Mouse (Mus musculus): ENCODE measurements at regions not wholly inside any gene's neighbourhood (a gene's known extent, or its start where the extent isn't known, plus 50 kb on each side); places are given as distances from the start of the nearest gene placed in this dataset.

- H3K27ac ChIP-seq (ENCODE audit: insufficient read depth, low read length), result no peak overlapping the region
- TF ChIP-seq POLR2A (IDR thresholded peaks at IDR 0.05; ENCODE audit: low read depth, low read length), result no peak
- TF ChIP-seq CTCF (IDR thresholded peaks at IDR 0.05; ENCODE audit: borderline replicate concordance, insufficient read depth, low read length), result no peak
- no peak overlapping the region for H3K4me3 ChIP-seq (ENCODE audit: insufficient read depth, low read length)
- no peaks in the 10 kb centered on the region for H3K4me1 ChIP-seq (ENCODE audit: control insufficient read depth, insufficient read depth, low read length)
Observed at GRCm38 (mm10) chr12:39741051-39741847, 296.6 kb downstream of the Arl4a start.

- H3K27ac ChIP-seq (ENCODE audit: insufficient read depth, low read length), result no peak overlapping the region
- TF ChIP-seq POLR2A (IDR thresholded peaks at IDR 0.05; ENCODE audit: low read depth, low read length) (no peak), CTCF (IDR thresholded peaks at IDR 0.05; ENCODE audit: borderline replicate concordance, insufficient read depth, low read length) (no peak)
Observed at GRCm38 (mm10) chr12:39736966-39737365, 300.9 kb downstream of the Arl4a start.

GRCm38 (mm10) chr12:39736097-39736920 lies 301.5 kb downstream of the Arl4a start:
- Histone ChIP-seq H3K27ac (ENCODE audit: insufficient read depth, low read length) (no peak overlapping the region), H3K4me3 (ENCODE audit: insufficient read depth, low read length) (no peak overlapping the region), H3K4me1 (ENCODE audit: control insufficient read depth, insufficient read depth, low read length) (no peaks in the 10 kb centered on the region)
- TF ChIP-seq CTCF (IDR thresholded peaks at IDR 0.05; ENCODE audit: borderline replicate concordance, insufficient read depth, low read length) (no peak), POLR2A (IDR thresholded peaks at IDR 0.05; ENCODE audit: low read depth, low read length) (no peak)

More at GRCm38 (mm10) chr12:39736966-39737365, 300.9 kb downstream of the Arl4a start:
- H3K4me1 ChIP-seq (ENCODE audit: control insufficient read depth, insufficient read depth, low read length), result no peaks in the 10 kb centered on the region
- H3K4me3 ChIP-seq (ENCODE audit: insufficient read depth, low read length), result no peak overlapping the region

- TF ChIP-seq CTCF (IDR thresholded peaks at IDR 0.05; ENCODE audit: borderline replicate concordance, insufficient read depth, low read length), result no peak
- TF ChIP-seq POLR2A (IDR thresholded peaks at IDR 0.05; ENCODE audit: low read depth, low read length), result no peak
- Histone ChIP-seq H3K4me1 (ENCODE audit: control insufficient read depth, insufficient read depth, low read length) (no peaks in the 10 kb centered on the region), H3K4me3 (ENCODE audit: insufficient read depth, low read length) (no peak overlapping the region), H3K27ac (ENCODE audit: insufficient read depth, low read length) (no peak overlapping the region)
Observed at GRCm38 (mm10) chr12:39734176-39734575, 303.6 kb downstream of the Arl4a start.

- H3K4me3 ChIP-seq (ENCODE audit: insufficient read depth, low read length), result no peak overlapping the region
- no peak overlapping the region for H3K27ac ChIP-seq (ENCODE audit: insufficient read depth, low read length)
- no peaks in the 10 kb centered on the region for H3K4me1 ChIP-seq (ENCODE audit: control insufficient read depth, insufficient read depth, low read length)
- no peak for TF ChIP-seq POLR2A (IDR thresholded peaks at IDR 0.05; ENCODE audit: low read depth, low read length)
- no peak for TF ChIP-seq CTCF (IDR thresholded peaks at IDR 0.05; ENCODE audit: borderline replicate concordance, insufficient read depth, low read length)
Observed at GRCm38 (mm10) chr12:39731177-39731576, 306.6 kb downstream of the Arl4a start.

- Histone ChIP-seq H3K4me1 (ENCODE audit: control insufficient read depth, insufficient read depth, low read length) (peaks cover 9% of the 10 kb centered on the region; the same call in 1 of the 2 replicates), H3K4me3 (ENCODE audit: insufficient read depth, low read length) (no peak overlapping the region), H3K27ac (ENCODE audit: insufficient read depth, low read length) (no peak overlapping the region)
- TF ChIP-seq CTCF (IDR thresholded peaks at IDR 0.05; ENCODE audit: borderline replicate concordance, insufficient read depth, low read length) (no peak), POLR2A (IDR thresholded peaks at IDR 0.05; ENCODE audit: low read depth, low read length) (no peak)
Observed at GRCm38 (mm10) chr12:39729255-39729654, 308.6 kb downstream of the Arl4a start.

GRCm38 (mm10) chr12:39724172-39724571 lies 313.7 kb downstream of the Arl4a start:
- Histone ChIP-seq H3K27ac (ENCODE audit: insufficient read depth, low read length) (no peak overlapping the region), H3K4me3 (ENCODE audit: insufficient read depth, low read length) (no peak overlapping the region), H3K4me1 (ENCODE audit: control insufficient read depth, insufficient read depth, low read length) (peaks cover 9% of the 10 kb centered on the region; the same call in 1 of the 2 replicates)
- TF ChIP-seq POLR2A (IDR thresholded peaks at IDR 0.05; ENCODE audit: low read depth, low read length) (no peak), CTCF (IDR thresholded peaks at IDR 0.05; ENCODE audit: borderline replicate concordance, insufficient read depth, low read length) (no peak)

GRCm38 (mm10) chr12:39715120-39715519 lies 322.7 kb downstream of the Arl4a start:
- no peaks in the 10 kb centered on the region for H3K4me1 ChIP-seq (ENCODE audit: control insufficient read depth, insufficient read depth, low read length)
- H3K4me3 ChIP-seq (ENCODE audit: insufficient read depth, low read length), result no peak overlapping the region
- H3K27ac ChIP-seq (ENCODE audit: insufficient read depth, low read length), result no peak overlapping the region
- TF ChIP-seq CTCF (IDR thresholded peaks at IDR 0.05; ENCODE audit: borderline replicate concordance, insufficient read depth, low read length), result no peak
- TF ChIP-seq POLR2A (IDR thresholded peaks at IDR 0.05; ENCODE audit: low read depth, low read length), result no peak

GRCm38 (mm10) chr12:39714169-39714794 lies 323.5 kb downstream of the Arl4a start:
- TF ChIP-seq CTCF (IDR thresholded peaks at IDR 0.05; ENCODE audit: borderline replicate concordance, insufficient read depth, low read length), result no peak
- no peak for TF ChIP-seq POLR2A (IDR thresholded peaks at IDR 0.05; ENCODE audit: low read depth, low read length)

More at GRCm38 (mm10) chr12:39714169-39714794, 323.5 kb downstream of the Arl4a start:
- H3K27ac ChIP-seq (ENCODE audit: insufficient read depth, low read length), result no peak overlapping the region
- H3K4me3 ChIP-seq (ENCODE audit: insufficient read depth, low read length), result no peak overlapping the region
- no peaks in the 10 kb centered on the region for H3K4me1 ChIP-seq (ENCODE audit: control insufficient read depth, insufficient read depth, low read length)

All from embryonic fibroblast, embryonic 13.5 days (primary cell).